Mouse (Mus musculus): ENCODE results near the gene Gm20388. TPM values are rescaled to one million over a fixed set of nuclear protein-coding genes. Genes with fewer than 3 reads are reported as not detected.
"Not testable (repeated sequence)": the region's sequence is repeated elsewhere in the genome, so short reads cannot be mapped to it uniquely, and the experiment has no call there.

Gm20388 gene
- polyA plus RNA-seq, 1 experiment from 2014 or later, result 47.1 TPM

DNA sequence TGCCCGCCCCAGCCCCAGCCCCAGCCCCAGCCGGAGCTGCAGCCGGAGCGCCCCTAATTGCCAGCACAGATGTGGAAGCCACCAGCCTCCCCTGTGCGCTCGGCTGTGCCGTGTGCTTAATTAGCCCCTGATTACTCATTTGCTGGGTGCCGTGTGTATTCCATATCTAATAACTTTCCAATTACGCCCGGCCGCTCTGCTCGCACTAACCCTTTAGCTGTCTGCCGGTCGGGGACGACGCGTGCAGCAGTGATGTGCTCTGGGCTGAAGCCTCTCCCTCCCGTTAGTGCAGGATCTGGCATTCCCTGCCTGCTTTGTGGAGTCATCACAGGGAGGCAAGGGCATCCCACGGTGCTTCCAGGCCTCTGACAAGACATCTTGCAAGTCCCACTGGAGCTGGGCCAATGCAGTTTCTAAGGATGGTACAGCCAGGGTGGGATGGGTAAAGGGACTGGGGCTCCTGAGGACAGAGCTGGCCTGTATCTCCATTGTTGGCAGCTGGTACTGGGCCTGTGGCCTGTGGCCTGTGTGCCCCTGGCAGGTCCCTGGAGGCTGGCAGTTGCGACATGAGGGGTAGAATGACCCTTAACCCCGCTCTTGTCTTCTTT, 437.2 kb downstream of the Gm20388 start:
- no peak overlapping the region for H3K27ac ChIP-seq
- H3K4me3 ChIP-seq (ENCODE audit: inconsistent target), result no peak overlapping the region
- no peaks in the 10 kb centered on the region for H3K36me3 ChIP-seq (ENCODE audit: inconsistent target)
- H3K79me2 ChIP-seq (ENCODE audit: inconsistent target), result no peaks in the 10 kb centered on the region
- WGBS (ENCODE audit: missing documents), result 89% methylated on average over 19 of the region's 21 CpGs

DNA sequence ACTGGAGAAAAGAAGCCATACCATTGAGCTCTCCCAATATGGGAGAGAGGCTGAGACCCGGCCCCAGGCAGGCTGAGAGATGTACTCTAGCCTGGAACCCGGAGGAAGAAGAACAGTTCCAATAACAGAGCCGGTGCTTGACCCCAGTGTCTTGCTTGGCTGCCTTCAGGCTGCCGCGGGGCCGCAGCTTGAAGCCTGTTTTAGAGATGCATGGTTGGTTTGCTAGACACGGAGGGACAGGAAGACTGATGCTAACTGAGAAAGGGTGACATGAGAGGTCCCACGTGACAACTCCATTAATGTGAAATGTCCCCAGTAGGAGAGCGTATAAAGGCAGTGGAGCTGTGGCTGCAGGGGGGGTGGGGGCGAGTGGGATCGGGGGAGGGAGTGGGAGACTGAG, 438.3 kb downstream of the Gm20388 start:
- H3K79me2 ChIP-seq (ENCODE audit: inconsistent target), result no peaks in the 10 kb centered on the region
- no peak overlapping the region for H3K4me3 ChIP-seq (ENCODE audit: inconsistent target)
- H3K27ac ChIP-seq, result no peak overlapping the region
- no peaks in the 10 kb centered on the region for H3K36me3 ChIP-seq (ENCODE audit: inconsistent target)
- WGBS (ENCODE audit: missing documents), result 93% methylated on average over 11 of the region's 11 CpGs

DNA sequence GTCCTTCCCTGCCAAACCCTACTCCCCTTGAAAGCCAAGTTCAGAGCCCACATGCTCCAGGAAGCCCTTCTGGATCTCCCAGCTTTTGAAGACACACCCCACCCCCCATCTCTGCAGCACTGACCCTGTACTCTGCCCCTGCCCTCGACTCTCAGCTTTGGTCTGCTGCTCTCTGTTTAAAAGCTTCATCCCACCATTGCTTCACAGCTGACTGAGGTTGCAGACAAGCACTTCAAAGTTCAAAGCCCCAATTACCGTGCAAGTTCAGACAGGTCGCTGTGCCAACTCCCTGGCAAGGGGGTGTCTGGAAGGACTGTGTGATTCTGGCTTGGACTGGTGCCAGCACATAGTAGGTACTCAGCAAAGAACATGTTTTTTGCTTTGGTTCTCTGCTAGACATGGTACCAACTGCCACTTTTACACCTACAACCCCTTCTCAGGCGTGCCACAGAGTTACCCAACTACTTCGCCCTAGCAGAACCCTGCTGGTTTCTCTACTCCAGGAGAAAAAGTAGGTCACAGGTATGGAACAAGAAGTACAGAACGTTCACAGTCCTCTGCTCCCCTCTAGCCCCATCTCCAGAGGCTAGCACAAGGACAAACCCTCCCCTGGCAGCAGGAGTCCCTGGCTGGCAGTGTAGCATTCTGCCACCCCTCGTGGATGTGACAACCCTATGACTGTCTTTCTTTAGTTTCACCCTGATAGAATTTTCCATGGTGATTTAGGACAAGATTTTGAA, 440.9 kb downstream of the Gm20388 start:
- Histone ChIP-seq H3K79me2 (ENCODE audit: inconsistent target) (no peaks in the 10 kb centered on the region), H3K4me3 (ENCODE audit: inconsistent target) (no peak overlapping the region), H3K36me3 (ENCODE audit: inconsistent target) (no peaks in the 10 kb centered on the region), H3K27ac (no peak overlapping the region)
- 66% methylated on average over 7 of the region's 7 CpGs for WGBS (ENCODE audit: missing documents)

DNA sequence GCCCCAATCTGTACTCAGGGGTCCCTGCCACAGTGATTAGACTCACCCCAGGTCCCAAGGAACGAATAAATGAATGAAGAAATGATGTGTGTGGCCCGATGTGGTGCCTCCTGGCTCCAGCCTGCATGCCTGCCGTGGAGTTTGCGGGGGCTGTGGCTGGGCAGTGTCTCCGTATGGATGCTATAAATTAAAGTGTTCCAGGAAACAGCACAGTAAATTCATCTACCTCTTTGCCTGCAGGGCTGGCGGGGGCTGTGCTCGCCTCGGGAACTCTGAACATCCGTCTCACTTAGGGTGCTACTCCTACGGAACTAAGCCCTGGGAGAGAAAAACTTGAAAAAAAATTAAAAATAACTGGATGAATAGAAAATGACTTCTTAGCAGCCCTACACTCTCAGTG, 441.5 kb downstream of the Gm20388 start:
- no peaks in the 10 kb centered on the region for H3K36me3 ChIP-seq (ENCODE audit: inconsistent target)
- 77% methylated on average over 10 of the region's 10 CpGs for WGBS (ENCODE audit: missing documents)
- H3K4me3 ChIP-seq (ENCODE audit: inconsistent target), result no peak overlapping the region
- no peak overlapping the region for H3K27ac ChIP-seq
- no peaks in the 10 kb centered on the region for H3K79me2 ChIP-seq (ENCODE audit: inconsistent target)

DNA sequence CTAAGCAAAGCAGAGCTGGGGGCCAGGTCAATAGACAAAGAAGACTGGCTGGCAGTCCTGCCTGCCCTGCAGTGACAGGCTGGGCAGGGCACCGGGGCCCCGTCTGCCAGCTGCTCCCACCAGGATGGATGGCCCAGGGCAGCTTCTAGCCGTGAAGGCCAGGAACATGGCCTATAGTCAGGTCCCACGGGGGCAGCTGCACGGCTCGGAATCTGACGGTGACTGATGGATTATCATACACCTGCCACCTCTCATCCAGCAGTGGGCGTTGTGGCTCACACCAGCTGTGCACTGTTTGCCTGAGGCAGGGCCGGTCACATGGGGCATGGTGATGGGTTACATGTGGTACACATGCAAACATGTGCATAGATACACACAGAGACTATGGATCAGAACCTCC, 445.4 kb downstream of the Gm20388 start:
- Histone ChIP-seq H3K27ac (no peak overlapping the region), H3K79me2 (ENCODE audit: inconsistent target) (no peaks in the 10 kb centered on the region), H3K36me3 (ENCODE audit: inconsistent target) (no peaks in the 10 kb centered on the region), H3K4me3 (ENCODE audit: inconsistent target) (no peak overlapping the region)
- WGBS (ENCODE audit: missing documents), result 96% methylated on average over 9 of the region's 9 CpGs

DNA sequence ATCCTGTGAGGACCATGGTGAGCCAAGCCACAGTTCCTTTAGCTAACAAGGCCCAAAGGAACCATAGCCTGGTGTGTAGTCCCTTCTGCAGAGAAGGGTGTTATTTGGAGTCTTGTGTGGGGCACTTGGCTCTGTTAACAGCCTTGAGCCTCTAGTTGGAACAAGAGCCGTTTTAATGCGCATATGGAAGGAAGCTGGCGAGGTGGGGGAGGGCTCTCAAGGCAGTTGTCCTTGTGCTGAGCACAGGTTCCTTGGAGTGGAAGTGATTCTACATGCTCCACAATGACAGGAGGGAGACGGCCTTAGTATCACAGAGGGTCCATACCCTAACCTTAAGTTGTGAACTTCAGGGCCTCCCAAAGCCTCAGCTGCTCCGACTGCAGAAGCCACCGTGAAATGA, 446.9 kb downstream of the Gm20388 start:
- Histone ChIP-seq H3K4me3 (ENCODE audit: inconsistent target) (no peak overlapping the region), H3K27ac (no peak overlapping the region), H3K79me2 (ENCODE audit: inconsistent target) (no peaks in the 10 kb centered on the region), H3K36me3 (ENCODE audit: inconsistent target) (no peaks in the 10 kb centered on the region)
- 93% methylated on average over 6 of the region's 6 CpGs for WGBS (ENCODE audit: missing documents)

DNA sequence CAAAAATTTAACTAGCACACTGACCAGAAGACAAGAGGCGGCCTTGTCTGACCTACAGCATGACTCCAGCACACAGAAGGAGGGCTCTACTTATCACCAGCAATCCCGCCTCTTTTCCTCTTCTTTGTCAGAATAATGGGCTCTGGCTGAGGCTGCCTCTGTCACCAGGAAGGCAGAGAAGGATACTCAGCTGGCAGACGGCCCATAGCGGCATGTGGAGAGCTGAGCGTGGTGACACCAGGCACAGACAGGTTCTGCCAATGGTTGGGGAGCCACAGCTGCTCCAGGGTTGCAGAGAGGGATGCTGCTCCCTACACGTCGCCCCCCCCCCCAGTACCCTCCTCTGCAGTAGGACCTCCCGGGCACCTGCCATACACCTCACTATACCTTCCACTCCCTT, 450.7 kb downstream of the Gm20388 start:
- WGBS (ENCODE audit: missing documents), result 87% methylated on average over 7 of the region's 8 CpGs
- no peaks in the 10 kb centered on the region for H3K79me2 ChIP-seq (ENCODE audit: inconsistent target)
- no peak overlapping the region for H3K4me3 ChIP-seq (ENCODE audit: inconsistent target)
- H3K36me3 ChIP-seq (ENCODE audit: inconsistent target), result no peaks in the 10 kb centered on the region
- no peak overlapping the region for H3K27ac ChIP-seq

DNA sequence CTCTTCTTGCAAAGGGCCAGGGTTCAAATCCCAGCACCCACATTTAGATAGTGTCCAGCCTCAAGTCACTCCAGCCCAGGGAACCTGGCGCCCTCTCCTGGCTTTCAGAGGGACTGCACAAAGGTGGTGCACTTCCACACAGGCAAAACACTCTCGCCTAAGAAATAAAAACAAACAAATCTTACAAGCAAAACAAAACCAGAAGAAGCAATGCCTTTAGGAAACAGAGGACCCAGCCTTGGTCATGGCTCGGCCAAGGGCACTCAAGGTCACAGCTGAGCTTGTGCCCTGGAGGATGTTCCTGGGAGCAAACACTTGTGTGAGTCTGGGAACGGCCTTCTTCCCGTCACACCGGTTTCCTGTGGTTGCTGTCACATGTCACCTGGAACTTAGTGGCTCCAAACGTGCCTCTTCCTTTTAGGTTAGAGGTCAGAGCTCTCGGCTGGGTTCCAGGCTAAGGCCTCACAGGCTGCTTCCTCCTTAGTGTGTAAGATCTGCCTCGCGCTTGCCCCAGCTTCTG, 453.0 kb downstream of the Gm20388 start:
- Histone ChIP-seq H3K36me3 (ENCODE audit: inconsistent target) (no peaks in the 10 kb centered on the region), H3K79me2 (ENCODE audit: inconsistent target) (no peaks in the 10 kb centered on the region), H3K4me3 (ENCODE audit: inconsistent target) (no peak overlapping the region), H3K27ac (no peak overlapping the region)
- 30% methylated on average over 10 of the region's 10 CpGs for WGBS (ENCODE audit: missing documents)

DNA sequence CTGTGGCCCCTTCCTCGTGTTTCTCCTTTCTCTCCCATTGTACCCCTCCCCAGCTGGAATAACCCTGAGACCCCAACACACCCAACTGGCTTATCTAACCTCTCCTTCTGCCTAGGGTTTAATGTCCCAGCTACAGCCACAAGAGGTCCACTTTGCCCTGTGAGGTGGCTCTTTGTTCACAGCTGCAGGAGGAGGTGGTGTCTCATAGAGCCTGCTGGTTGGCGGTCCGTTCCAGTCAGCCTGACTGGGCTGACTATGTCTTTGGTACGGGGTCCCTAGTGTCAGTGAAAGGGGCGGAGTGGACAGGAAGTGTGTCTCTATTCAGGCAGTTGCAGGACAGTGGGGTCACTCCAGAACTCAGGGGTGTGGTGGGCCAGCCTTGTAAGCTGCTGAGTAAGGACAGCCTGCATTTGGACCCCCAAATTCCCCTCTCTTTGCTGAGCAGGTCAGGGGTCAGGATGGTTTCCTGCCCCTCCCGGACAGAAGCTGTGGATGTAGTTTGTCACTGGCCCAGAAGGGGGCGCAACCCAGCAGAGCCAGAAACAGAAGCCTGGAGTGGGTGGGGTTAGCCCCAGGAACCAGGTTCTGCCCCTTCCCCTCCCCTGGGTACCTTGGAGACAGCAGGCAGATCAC, 453.6 kb downstream of the Gm20388 start:
- no peak overlapping the region for H3K4me3 ChIP-seq (ENCODE audit: inconsistent target)
- no peak overlapping the region for H3K27ac ChIP-seq
- H3K36me3 ChIP-seq (ENCODE audit: inconsistent target), result no peaks in the 10 kb centered on the region
- H3K79me2 ChIP-seq (ENCODE audit: inconsistent target), result no peaks in the 10 kb centered on the region
- 20% methylated on average over 7 of the region's 7 CpGs for WGBS (ENCODE audit: missing documents)

DNA sequence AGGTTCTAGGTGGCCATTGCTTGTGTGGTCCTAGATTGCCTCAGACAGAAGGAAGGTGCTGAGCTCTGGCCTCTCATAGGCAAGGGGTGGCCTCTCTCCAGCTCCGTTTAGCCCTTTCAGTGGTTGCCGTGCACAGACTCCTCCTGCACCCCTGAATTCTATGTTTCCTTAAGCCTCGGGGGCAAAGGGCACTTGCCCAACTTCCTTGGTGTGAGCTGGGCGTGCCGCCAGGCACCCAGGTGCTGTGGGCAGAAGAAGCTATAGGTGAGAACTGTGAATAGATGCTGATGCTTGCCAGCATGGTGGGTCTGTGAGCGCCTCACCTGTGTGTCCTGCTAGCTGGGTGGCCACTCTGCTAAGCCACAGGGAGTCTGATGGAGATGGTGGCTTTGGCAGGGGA, 456.2 kb downstream of the Gm20388 start:
- H3K36me3 ChIP-seq (ENCODE audit: inconsistent target), result no peaks in the 10 kb centered on the region
- no peak overlapping the region for H3K4me3 ChIP-seq (ENCODE audit: inconsistent target)
- no peak overlapping the region for H3K27ac ChIP-seq
- H3K79me2 ChIP-seq (ENCODE audit: inconsistent target), result no peaks in the 10 kb centered on the region
- WGBS (ENCODE audit: missing documents), result 81% methylated on average over 6 of the region's 6 CpGs

DNA sequence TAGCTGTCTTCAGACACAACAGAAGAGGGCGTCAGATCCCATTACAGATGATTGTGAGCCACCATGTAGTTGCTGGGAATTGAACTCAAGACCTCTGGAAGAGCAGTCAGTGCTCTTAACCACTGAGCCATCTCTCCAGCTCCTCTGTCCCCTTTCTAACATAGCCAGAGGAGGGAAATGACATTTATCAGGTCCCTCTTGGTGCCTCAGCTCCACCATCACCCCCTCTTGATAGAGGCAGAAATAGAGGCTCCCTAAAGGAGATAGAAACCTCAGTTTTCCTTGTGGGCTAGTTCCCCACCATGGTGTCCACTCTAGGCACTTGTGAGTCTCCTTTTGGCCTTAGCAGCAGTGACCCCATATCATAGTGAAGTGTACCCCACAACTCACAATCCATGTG, 457.6 kb downstream of the Gm20388 start:
- 83% methylated on average over 1 of the region's 1 CpGs for WGBS (ENCODE audit: missing documents)
- H3K79me2 ChIP-seq (ENCODE audit: inconsistent target); H3K27ac ChIP-seq; H3K4me3 ChIP-seq (ENCODE audit: inconsistent target); H3K36me3 ChIP-seq (ENCODE audit: inconsistent target): not testable (repeated sequence)

DNA sequence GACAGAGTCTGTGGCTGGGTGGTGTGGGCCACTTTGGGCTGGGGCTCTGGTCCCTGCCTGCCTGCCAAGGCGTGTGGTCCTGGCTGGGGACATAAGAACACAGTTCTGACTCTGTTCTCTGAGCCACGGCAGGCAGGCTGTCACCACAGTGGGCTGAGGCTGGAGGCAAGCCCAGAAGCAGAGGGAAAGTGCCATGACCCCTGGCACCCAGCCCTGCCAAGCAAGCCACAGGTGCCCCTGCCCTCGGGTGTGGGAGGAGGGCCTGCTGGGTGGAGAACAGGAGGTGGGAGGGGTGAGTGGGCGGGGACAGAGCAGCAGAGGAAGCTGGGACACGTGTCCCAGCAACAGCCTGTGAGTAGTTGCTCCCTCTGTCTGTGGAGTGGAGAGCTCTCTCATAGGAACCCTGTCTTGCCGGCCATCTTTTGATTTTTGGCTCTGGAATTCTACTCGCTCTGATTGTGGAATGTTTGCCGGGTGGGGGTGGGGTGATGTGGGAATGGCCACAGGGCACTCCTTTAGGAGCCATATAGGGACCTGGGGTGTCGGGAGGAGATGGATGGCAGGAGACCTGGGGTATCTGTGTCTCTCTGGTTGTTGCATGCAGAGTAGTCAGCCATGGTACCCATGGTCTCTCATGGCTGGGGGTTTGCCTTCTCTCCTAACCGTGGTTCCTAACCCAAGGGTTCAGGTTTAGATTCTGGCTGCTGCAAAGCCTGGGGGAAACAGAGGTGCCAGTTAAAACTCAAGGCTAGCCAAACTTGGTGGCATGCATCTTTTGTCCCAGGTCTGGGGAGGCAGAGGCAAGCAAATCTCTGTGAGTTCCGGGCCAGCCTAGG, 458.4 kb downstream of the Gm20388 start:
- Histone ChIP-seq H3K27ac (no peak overlapping the region), H3K4me3 (ENCODE audit: inconsistent target) (no peak overlapping the region), H3K36me3 (ENCODE audit: inconsistent target) (no peaks in the 10 kb centered on the region), H3K79me2 (ENCODE audit: inconsistent target) (no peaks in the 10 kb centered on the region)
- WGBS (ENCODE audit: missing documents), result 15% methylated on average over 11 of the region's 11 CpGs

DNA sequence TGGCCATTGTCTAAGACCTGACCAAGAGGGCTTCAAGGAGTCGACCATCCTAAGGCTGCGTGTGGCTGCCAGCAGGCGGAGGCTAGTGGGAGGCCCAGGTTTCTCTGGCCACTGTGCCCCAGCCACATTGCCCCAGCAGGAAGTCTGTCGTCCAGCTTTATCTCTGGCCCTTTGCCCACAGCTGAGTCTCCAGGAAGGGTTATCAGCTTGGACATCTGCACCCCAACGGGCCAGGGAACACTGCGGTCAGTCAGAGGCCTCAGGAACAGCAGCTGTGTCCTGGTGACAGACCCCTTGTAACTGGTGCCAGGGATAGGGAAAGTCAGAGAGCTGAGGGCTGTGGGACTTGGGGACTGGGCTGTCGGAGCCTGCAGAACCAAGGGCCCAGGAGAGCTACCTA, 459.3 kb downstream of the Gm20388 start:
- Histone ChIP-seq H3K27ac (no peak overlapping the region), H3K36me3 (ENCODE audit: inconsistent target) (no peaks in the 10 kb centered on the region), H3K4me3 (ENCODE audit: inconsistent target) (no peak overlapping the region), H3K79me2 (ENCODE audit: inconsistent target) (no peaks in the 10 kb centered on the region)
- 21% methylated on average over 7 of the region's 7 CpGs for WGBS (ENCODE audit: missing documents)

DNA sequence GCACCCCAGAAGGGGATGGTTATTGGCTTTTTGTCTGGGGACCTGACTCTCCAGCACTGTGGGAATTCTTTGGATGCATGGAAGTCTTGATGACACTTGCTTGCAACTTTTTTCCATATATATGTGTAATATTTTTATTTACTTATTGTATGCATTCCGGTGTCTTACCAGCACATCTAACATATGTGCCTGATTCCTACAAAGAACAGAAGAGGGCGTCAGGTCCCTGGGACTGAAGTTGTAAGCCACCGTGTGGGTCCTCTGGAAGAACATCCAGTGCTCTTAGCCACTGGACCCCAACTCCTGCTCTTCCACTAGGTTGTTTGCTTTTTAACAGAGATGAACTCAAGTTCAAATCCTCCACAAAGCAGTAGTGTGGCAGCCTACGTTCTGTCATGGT, 459.8 kb downstream of the Gm20388 start:
- Histone ChIP-seq H3K36me3 (ENCODE audit: inconsistent target) (no peaks in the 10 kb centered on the region), H3K27ac (no peak overlapping the region), H3K4me3 (ENCODE audit: inconsistent target) (no peak overlapping the region), H3K79me2 (ENCODE audit: inconsistent target) (no peaks in the 10 kb centered on the region)
- WGBS (ENCODE audit: missing documents), result 41% methylated on average over 4 of the region's 4 CpGs

Measured in macrophage (primary cell).